Mouse (Mus musculus): ENCODE data around the gene Klk11.

Klk11 gene

GRCm38 (mm10) chr7:43796355-43796754 is 22.0 kb downstream of the Klk11 start:
- DNase-seq (ENCODE audit: low spot score): no peak

GRCm38 (mm10) chr7:43797333-43797769 is 22.9 kb downstream of the Klk11 start, which contains the start of gene Klk8:
Gene Klk8 (plus strand): TSS chr7:43797577.
- no peak for DNase-seq (ENCODE audit: low spot score)

- no peak for DNase-seq (ENCODE audit: low spot score)
Measured at GRCm38 (mm10) chr7:43797844-43798462, 23.5 kb downstream of the Klk11 start.

GRCm38 (mm10) chr7:43799876-43800275 is 25.5 kb downstream of the Klk11 start:
- DNase-seq (ENCODE audit: low spot score): no peak

- no peak for DNase-seq (ENCODE audit: low spot score)
Measured at GRCm38 (mm10) chr7:43810994-43811393, 36.6 kb downstream of the Klk11 start, which contains the start of gene Klk7. Gene Klk7 (plus strand): TSS chr7:43811294.

GRCm38 (mm10) chr7:43815211-43815610 is 40.8 kb downstream of the Klk11 start:
- DNase-seq (ENCODE audit: low spot score): no peak

GRCm38 (mm10) chr7:43816746-43817145 is 42.3 kb downstream of the Klk11 start:
- no peak for DNase-seq (ENCODE audit: low spot score)

GRCm38 (mm10) chr7:43821581-43821980 is 47.2 kb downstream of the Klk11 start:
- DNase-seq (ENCODE audit: low spot score): no peak

GRCm38 (mm10) chr7:43824199-43824598 is 49.8 kb downstream of the Klk11 start, which contains the start of gene Klk6:
Gene Klk6 (plus strand): TSS chr7:43824499.
- no peak for DNase-seq (ENCODE audit: low spot score)

- DNase-seq (ENCODE audit: low spot score): no peak
Measured at GRCm38 (mm10) chr7:43826056-43826455, 51.7 kb downstream of the Klk11 start.

- no peak for DNase-seq (ENCODE audit: low spot score)
Measured at GRCm38 (mm10) chr7:43827706-43828105, 53.3 kb downstream of the Klk11 start.
